Mouse (Mus musculus): ENCODE measurements around the gene Sertad2. TPM values are rescaled to one million over a fixed set of nuclear protein-coding genes. Genes with fewer than 3 reads are reported as not detected.

Sertad2 gene
- polyA plus RNA-seq, 1 experiment: 24.2 TPM

- no peak for TF ChIP-seq GATA1 (IDR thresholded peaks at IDR 0.05; ENCODE audit: low read length)
Observed at GRCm38 (mm10) chr11:20616103-20616502, 73.0 kb downstream of the Sertad2 start.

DNA sequence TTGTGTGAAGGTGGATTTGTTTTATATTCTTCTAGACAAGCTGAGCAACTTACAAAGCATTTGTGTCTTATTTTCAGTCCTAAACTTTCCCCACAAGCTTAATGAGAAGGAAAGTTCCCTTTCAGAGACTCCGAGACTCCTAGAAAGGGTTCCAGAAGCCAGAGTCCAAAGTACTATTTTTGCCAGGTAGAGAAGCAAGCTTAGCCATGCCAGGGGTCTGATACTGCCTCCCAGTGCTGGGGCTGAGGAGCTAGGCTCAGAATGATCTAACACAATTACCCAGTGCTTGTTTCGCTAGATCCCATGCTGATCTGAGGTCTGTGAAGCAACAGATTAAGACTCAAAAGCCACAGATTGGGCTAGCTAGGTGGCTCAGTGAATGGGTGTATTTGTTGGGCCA lies 84.1 kb downstream of the Sertad2 start:
- TF ChIP-seq GATA1 (IDR thresholded peaks at IDR 0.05; ENCODE audit: low read length): no peak

GRCm38 (mm10) chr11:20628216-20628615 lies 85.2 kb downstream of the Sertad2 start:
- no peak for TF ChIP-seq GATA1 (IDR thresholded peaks at IDR 0.05; ENCODE audit: low read length)

DNA sequence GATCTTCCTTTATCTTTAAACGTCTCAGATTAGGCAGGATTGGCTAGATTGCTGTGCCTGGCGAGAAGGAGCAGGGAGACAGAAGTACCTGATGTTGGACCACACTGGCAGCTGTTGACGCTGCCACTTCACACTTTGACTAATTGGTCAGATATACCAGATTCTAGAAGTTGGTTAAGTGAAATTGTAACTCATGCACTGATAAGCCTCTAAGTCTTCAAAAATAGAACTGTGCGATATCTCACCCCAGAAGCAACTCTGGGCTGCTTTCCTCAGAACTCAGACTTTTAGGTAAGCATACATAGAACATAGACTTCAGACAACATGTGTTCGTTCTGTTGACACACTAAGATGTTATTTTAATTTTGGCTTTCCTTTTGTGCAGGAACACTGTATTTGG lies 86.6 kb downstream of the Sertad2 start:
- TF ChIP-seq GATA1 (IDR thresholded peaks at IDR 0.05; ENCODE audit: low read length): no peak

DNA sequence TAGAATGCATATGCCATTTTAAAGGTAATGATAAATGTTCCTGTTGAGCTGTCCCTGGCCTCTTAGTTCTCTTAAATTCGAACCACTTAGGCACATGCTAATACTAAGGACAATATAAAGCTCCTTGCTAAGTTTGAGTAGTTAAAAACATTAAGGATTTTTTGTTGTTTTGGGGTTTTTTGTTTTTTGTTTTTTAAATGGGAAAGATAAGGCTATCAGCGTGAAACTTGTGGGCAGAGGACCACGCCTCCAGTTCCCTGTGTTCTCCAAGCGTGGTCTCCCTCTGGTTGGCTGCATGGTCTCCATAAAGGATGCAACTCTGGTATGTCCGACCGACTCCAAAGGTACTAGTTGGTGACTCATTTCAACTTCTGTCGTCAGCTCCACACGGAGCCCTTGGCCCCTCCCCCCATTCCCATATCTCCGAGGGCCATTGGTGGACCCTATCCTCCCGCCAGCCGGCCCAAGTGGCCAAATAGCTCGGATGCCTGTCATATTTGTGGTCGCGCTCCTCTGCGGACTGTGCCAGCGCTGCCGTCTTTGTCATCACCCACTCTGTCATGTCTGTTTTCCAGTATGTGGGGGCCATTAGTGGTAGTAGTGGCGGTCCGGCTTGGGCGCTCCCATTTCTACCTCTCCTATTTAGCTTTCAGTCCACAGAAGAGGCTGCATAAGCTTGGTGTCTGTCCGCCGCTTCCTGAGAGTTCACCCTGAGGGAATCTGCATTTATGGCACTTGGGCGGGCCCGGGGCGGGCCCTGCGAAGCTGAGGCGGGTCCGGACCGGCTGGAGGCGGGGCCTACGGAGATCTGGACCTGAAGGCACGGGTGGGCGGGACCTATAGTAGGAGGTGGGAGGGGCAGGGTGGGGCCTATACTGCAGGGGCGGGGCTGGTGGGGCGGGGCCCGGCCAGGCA lies 88.2 kb downstream of the Sertad2 start:
- peak; percentile 2 for TF ChIP-seq GATA1 (IDR thresholded peaks at IDR 0.05; ENCODE audit: low read length)

DNA sequence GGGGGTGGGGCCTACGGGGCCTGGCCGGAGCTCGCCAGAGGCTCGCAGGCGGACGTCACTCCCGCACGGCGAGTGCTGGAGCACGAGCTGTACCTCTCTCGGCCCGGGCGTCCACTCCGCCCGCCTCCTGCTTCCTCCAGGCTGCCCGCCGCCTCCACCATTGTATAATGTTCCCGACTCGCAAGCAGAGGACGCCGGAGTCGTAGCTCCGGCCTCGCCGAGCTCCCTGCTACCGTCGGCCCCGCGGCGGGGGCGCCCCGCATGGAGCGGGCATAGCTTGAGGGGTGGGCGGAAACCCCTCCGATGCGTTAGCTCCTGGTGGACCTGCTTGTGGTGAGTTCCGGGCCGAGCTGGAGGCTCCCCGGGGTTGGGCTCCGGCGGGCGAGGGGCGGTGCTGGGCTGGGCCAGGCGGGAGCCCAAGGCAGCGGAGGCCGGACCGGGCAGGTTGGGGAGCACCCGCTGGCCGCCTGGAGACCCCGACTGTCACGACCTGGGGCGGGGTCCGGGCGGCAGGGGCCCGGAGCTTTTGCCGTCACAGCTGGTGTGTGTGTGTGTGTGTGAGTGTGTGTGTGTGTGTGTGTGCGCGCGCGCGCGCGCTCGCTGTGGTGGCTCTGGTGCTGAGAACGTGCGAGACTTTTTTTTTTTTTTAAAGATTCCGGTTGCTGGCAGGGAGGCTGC lies 89.0 kb downstream of the Sertad2 start:
- TF ChIP-seq GATA1 (IDR thresholded peaks at IDR 0.05; ENCODE audit: low read length): no peak

- no peak for TF ChIP-seq GATA1 (IDR thresholded peaks at IDR 0.05; ENCODE audit: low read length)
Observed at GRCm38 (mm10) chr11:20632619-20632965, 89.5 kb downstream of the Sertad2 start.

DNA sequence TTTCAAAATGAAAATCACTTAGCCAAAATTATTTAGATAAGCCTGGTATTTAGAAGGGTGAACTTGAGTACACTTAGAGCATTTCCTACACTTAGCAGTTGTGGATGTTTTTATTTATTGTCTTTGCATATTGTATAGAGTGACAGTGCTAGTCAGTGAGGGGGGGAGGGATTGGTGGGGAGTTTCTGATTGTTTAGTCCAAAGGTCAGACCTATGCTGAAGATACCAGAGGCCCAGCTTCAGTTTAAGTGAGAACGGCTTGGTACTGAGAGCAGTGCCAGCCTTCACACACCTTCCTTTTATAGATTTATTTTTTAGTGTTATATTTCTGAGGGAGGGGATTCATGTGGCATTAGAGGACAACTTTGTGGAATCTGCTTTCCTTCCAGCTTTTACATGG lies 91.5 kb downstream of the Sertad2 start:
- TF ChIP-seq GATA1 (IDR thresholded peaks at IDR 0.05; ENCODE audit: low read length): no peak

DNA sequence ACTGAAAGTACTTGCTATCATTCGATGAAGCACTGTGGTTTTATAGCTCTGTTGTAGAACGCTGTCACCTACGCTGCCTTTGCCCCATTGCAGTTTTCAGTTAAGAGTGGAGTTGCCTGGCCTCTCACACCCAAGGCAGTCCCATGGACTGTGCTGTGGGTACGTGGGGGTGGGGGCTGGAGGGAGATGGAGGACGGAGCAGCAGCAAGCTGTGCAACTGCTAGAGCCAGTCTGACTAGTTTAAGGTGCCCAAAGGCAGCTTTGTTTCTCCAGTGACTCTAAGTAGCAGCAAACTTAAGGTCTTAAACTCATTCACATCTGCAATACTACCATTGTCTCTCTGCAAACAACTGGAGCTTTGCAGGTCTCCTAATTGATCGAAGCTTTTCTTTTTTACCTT lies 92.6 kb downstream of the Sertad2 start:
- no peak for TF ChIP-seq GATA1 (IDR thresholded peaks at IDR 0.05; ENCODE audit: low read length)

DNA sequence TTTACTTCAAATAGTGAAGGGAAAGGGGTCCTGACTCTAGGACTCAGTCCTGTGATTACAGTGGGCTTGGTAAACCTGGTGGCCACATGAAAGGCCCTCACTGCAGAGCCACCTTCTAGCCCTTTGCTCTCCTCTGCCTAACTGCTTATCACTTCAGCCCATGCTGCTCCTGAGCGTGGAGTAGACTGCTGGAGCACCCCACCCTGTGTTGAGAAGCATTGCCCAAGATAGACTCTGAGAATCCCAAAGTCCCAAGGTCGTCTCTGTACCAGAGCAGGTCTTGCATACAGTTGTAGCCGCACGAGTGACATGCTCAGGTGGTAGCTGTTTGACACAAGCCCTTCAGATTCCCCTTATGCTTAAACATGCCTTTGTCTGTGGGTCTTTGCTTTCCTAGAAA lies 93.1 kb downstream of the Sertad2 start:
- no peak for TF ChIP-seq GATA1 (IDR thresholded peaks at IDR 0.05; ENCODE audit: low read length)

- no peak for TF ChIP-seq GATA1 (IDR thresholded peaks at IDR 0.05; ENCODE audit: low read length)
Observed at GRCm38 (mm10) chr11:20637060-20637459, 94.0 kb downstream of the Sertad2 start.

DNA sequence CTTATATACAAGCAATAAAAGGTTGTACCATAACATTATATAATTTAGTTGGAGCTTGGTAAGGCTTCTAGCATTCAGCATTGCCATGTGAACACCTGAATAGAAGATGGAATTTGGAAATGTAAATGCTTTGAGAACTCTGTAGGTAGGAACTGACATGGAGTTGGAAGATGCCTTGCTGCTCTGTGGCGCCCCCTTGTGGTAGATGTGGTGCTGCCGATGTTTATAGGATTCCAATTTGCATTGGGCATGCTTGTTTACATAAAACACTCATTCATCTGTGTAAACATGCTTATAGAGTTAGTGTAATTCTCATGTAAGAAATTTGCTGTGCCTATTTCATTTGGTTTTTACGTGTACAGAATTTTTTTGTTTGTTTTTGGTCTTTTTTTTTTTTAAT lies 95.8 kb downstream of the Sertad2 start:
- no peak for TF ChIP-seq GATA1 (IDR thresholded peaks at IDR 0.05; ENCODE audit: low read length)

DNA sequence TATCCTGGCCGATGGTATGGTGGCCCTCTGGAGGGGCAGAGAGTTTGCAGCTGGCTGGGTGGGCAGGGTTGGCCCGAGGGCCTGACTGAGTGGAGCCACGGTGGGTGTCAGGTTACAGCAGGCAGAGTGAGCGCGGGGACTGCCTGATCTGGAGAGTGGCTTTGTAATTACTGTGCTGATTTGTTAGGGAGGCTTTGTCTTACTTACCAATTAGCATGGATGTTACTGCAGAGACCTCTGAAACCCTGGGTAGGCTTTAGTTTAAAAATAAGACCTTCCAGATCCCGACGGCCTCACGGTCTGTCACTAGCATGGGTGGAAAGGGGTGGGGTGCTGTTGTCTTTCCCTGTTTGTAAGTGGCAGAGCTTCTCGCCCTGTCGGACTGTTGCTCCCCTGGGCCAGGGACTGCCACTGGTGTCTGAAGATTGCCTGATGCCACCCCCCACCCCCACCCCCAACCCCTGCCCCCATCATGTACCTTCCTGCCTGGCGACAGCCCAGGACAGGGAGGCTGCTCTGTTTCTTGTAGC lies 96.9 kb downstream of the Sertad2 start:
- no peak for TF ChIP-seq GATA1 (IDR thresholded peaks at IDR 0.05; ENCODE audit: low read length)

- TF ChIP-seq GATA1 (IDR thresholded peaks at IDR 0.05; ENCODE audit: low read length): no peak
Observed at GRCm38 (mm10) chr11:20642321-20642720, 99.3 kb downstream of the Sertad2 start.

GRCm38 (mm10) chr11:20643161-20643560 lies 100.1 kb downstream of the Sertad2 start:
- TF ChIP-seq GATA1 (IDR thresholded peaks at IDR 0.05; ENCODE audit: low read length): no peak

DNA sequence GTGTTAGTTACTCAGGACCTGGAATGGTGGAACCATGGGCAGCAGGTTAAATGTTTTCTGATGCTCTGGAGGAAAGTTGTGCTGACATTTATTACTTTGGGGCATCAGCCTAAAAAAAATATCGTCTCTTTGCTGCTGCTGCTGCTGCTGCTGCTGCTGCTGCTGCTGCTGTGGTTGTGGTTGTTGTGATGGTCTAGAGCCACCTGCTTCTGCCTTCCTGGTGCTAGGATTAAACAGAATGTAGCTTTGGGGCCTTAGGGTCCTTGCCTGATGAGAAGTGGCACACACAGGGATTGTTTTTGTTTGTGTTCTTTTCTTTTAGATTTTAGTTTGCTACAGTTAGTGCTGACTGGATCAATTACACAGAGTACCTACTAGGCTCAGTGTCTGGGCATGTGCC lies 101.1 kb downstream of the Sertad2 start:
- no peak for TF ChIP-seq GATA1 (IDR thresholded peaks at IDR 0.05; ENCODE audit: low read length)

DNA sequence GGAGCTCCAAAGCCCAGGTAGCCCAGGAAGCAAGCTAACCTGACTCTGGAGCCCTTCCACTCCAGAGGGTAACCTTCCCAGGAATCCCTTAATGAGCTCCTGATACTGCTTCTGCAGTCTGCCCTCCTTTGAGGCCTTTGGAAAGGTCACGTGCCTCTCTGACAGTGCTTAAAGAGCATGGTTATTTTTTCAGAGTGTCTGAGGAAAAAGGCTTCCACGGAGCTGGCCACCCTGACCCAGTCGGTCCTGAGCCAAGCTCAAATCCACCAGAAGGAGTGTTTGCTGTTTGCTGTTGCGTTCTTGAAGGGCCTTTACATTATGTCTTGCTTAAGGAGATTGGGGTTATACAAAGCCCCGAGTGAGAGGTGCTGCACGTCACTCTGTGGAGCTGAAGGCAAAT lies 101.8 kb downstream of the Sertad2 start:
- no peak for TF ChIP-seq GATA1 (IDR thresholded peaks at IDR 0.05; ENCODE audit: low read length)
